Mouse (Mus musculus) MEL (cell line): ENCODE measurements around the gene Cacna1b. TPM values are rescaled to one million over a fixed set of nuclear protein-coding genes. Genes with fewer than 3 reads are reported as not detected.
A peak's percentile ranks its signal among the peaks of the same experiment; 100 is the strongest.

Experiments
- DNase-seq: peaks from one replicate; pipeline ENCODE4 v3.0.0; 2011; ENCODE audit warnings: low read depth, low spot score
- H3K27ac ChIP-seq: 2 replicates; pipeline ENCODE4 v1.5.1; 2012; ENCODE audit warnings: low read depth, mild to moderate bottlenecking, control low read depth, low read length, moderate library complexity; ENCODE audit not compliant: control insufficient read depth
- H3K27me3 ChIP-seq, 2 experiments: fragments of 150-350 bp in 1 of 2; sonication (generic) in 1 of 2; 2 replicates each; pipeline ENCODE4 v1.6.1; 2012; ENCODE audit warnings: low read length in 2 of 2, mild to moderate bottlenecking in 2 of 2, improper control_type of control experiment in 1 of 2, moderate library complexity in 1 of 2; ENCODE audit not compliant: insufficient read depth in 2 of 2, control insufficient read depth in 1 of 2
- H3K36me3 ChIP-seq, 2 experiments: 2 replicates each; pipeline ENCODE4 v1.6.1; 2012 to 2014; ENCODE audit warnings: low read length in 2 of 2, improper control_type of control experiment in 1 of 2, inconsistent platforms in 1 of 2, mild to moderate bottlenecking in 1 of 2; ENCODE audit not compliant: insufficient read depth in 2 of 2, control insufficient read depth in 1 of 2
- H3K4me1 ChIP-seq, 2 experiments: fragments of 150-350 bp in 1 of 2; sonication (generic) in 1 of 2; 2 replicates each; pipeline ENCODE4 v1.6.1; 2012; ENCODE audit warnings: low read length in 2 of 2, improper control_type of control experiment in 1 of 2, mild to moderate bottlenecking in 1 of 2; ENCODE audit not compliant: insufficient read depth in 2 of 2, control insufficient read depth in 1 of 2
- H3K4me3 ChIP-seq, 2 experiments: fragments of 150-350 bp in 1 of 2; sonication (generic) in 1 of 2; 2 replicates each; pipeline ENCODE4 v1.5.1; 2012; ENCODE audit warnings: low read depth in 2 of 2, low read length in 2 of 2, mild to moderate bottlenecking in 2 of 2, moderate library complexity in 2 of 2, control low read depth in 1 of 2, improper control_type of control experiment in 1 of 2; ENCODE audit not compliant: control insufficient read depth in 1 of 2, insufficient read depth in 1 of 2
- H3K79me2 ChIP-seq: 2 replicates; pipeline ENCODE4 v1.6.1; 2012; ENCODE audit warnings: mild to moderate bottlenecking, low read length, moderate library complexity; ENCODE audit not compliant: control insufficient read depth, poor library complexity, insufficient read depth
- H3K9ac ChIP-seq: 2 replicates; pipeline ENCODE4 v1.6.1; 2012; ENCODE audit warnings: low read depth, mild to moderate bottlenecking, control low read depth, low read length, moderate library complexity; ENCODE audit not compliant: control insufficient read depth, poor library complexity, severe bottlenecking
- H3K9me3 ChIP-seq: fragments of 150-350 bp; sonication (generic); replicated peaks from 2 replicates; pipeline ENCODE4 v1.6.1; 2012; ENCODE audit warnings: mild to moderate bottlenecking, low read length, improper control_type of control experiment, moderate library complexity; ENCODE audit not compliant: insufficient read depth
- CHD2 ChIP-seq: IDR thresholded peaks from 2 replicates; pipeline ENCODE4 v1.6.1; 2011; ENCODE audit warnings: low read length, improper control_type of control experiment
- CTCF ChIP-seq, 3 experiments: IDR thresholded peaks in 2 of 3; conservative IDR thresholded peaks in 1 of 3; 2 replicates each; pipeline ENCODE4 v1.5.1; 2011 to 2012; ENCODE audit warnings: low read length in 3 of 3, low read depth in 2 of 3, mild to moderate bottlenecking in 2 of 3, improper control_type of control experiment in 1 of 3, inconsistent platforms in 1 of 3, mixed read lengths in 1 of 3, moderate library complexity in 1 of 3; ENCODE audit not compliant: control insufficient read depth in 1 of 3, insufficient read depth in 1 of 3, poor library complexity in 1 of 3, severe bottlenecking in 1 of 3
- E2F4 ChIP-seq: IDR thresholded peaks from 2 replicates; pipeline ENCODE4 v1.6.1; 2011; ENCODE audit warnings: low read depth, low read length, improper control_type of control experiment, borderline replicate concordance
- EP300 ChIP-seq, 2 experiments: IDR thresholded peaks; 2 replicates each; pipeline ENCODE4 v1.6.1; 2011; ENCODE audit warnings: improper control_type of control experiment in 2 of 2, low read length in 2 of 2, low read depth in 1 of 2, mild to moderate bottlenecking in 1 of 2
- GATA1 ChIP-seq: IDR thresholded peaks from 2 replicates; pipeline ENCODE4 v1.6.1; 2011; ENCODE audit warnings: low read depth, low read length, improper control_type of control experiment
- HCFC1 ChIP-seq: IDR thresholded peaks from 2 replicates; pipeline ENCODE4 v1.6.1; 2012; ENCODE audit warnings: low read depth, mild to moderate bottlenecking, inconsistent platforms, low read length, improper control_type of control experiment, moderate library complexity
- MAZ ChIP-seq: IDR thresholded peaks from 2 replicates; pipeline ENCODE4 v1.6.1; 2012; ENCODE audit warnings: low read depth, mild to moderate bottlenecking, inconsistent platforms, low read length, improper control_type of control experiment
- MEF2A ChIP-seq: IDR thresholded peaks from 2 replicates; pipeline ENCODE4 v1.6.1; 2014; ENCODE audit warnings: low read depth, mild to moderate bottlenecking, inconsistent platforms, low read length, improper control_type of control experiment; ENCODE audit not compliant: poor library complexity, insufficient replicate concordance, severe bottlenecking; ENCODE audit errors: extremely low read depth
- NRF1 ChIP-seq: IDR thresholded peaks from 2 replicates; pipeline ENCODE4 v1.6.1; 2014; ENCODE audit warnings: low read depth, mild to moderate bottlenecking, inconsistent platforms, low read length, improper control_type of control experiment, moderate library complexity; ENCODE audit not compliant: poor library complexity, insufficient read depth, severe bottlenecking
- RAD21 ChIP-seq: IDR thresholded peaks from 2 replicates; pipeline ENCODE4 v1.6.1; 2011; ENCODE audit warnings: mild to moderate bottlenecking, low read depth, low read length, improper control_type of control experiment
- RCOR1 ChIP-seq: IDR thresholded peaks from 2 replicates; pipeline ENCODE4 v1.6.1; 2012; ENCODE audit warnings: low read depth, mild to moderate bottlenecking, inconsistent platforms, low read length, improper control_type of control experiment
- USF1 ChIP-seq: IDR thresholded peaks from 2 replicates; pipeline ENCODE4 v1.6.1; 2014; ENCODE audit warnings: low read depth, mild to moderate bottlenecking, inconsistent platforms, low read length, improper control_type of control experiment, moderate library complexity
- ZC3H11A ChIP-seq: IDR thresholded peaks from 2 replicates; pipeline ENCODE4 v1.6.1; 2012; ENCODE audit warnings: low read depth, mild to moderate bottlenecking, inconsistent platforms, low read length, improper control_type of control experiment
- polyA plus RNA-seq, 2 experiments: library from polyadenylated mRNA; stranded (reverse) in 1 of 2; unstranded in 1 of 2; fragments of >175 nt in 1 of 2; fragments of >200 nt in 1 of 2; gene quantifications; 2 replicates each; pipeline versions ENCODE4 v1.2.1 to v1.2.4; 2012; ENCODE audit warnings: low replicate concordance in 2 of 2, low read depth in 1 of 2; ENCODE audit not compliant: insufficient read length in 2 of 2, insufficient read depth in 1 of 2, missing spikeins in 1 of 2
- total RNA-seq: library from RNA; depleted of rRNA; stranded (reverse); fragments of 300-350 nt; gene quantifications from 2 replicates; pipeline ENCODE4 v1.2.3, GENCODE M21; 2012

Gene Cacna1b
- total and polyA plus RNA-seq, 3 experiments, result not detected

- Histone ChIP-seq H3K4me3 (no peak overlapping the region), H3K4me1 (no peaks in the 10 kb centered on the region), H3K36me3 (no peaks in the 10 kb centered on the region), H3K9ac (no peak overlapping the region), H3K27ac (no peak overlapping the region), H3K79me2 (no peaks in the 10 kb centered on the region), H3K9me3 (no peaks in the 10 kb centered on the region), H3K27me3 (peaks cover 0 to 1% of the 10 kb centered on the region in 2 experiments; a peak in 2 of 4 replicates)
- no peak for DNase-seq
- TF ChIP-seq RAD21 (no peak), CTCF (IDR thresholded peaks at IDR 0.05 in 2 of 3, conservative IDR thresholded peaks at IDR 0.05 in 1 of 3; ENCODE audit: control insufficient read depth in 1 of 3, insufficient read depth in 1 of 3, low read depth in 2 of 3, low read length in 3 of 3, poor library complexity in 1 of 3, severe bottlenecking in 1 of 3) (peak in 2 of 3 experiments; percentile 17 to 19; a peak in 3 of 6 replicates)
Observed at GRCm38 (mm10) chr2:24774832-24775231, 11.9 kb upstream of the Cacna1b start.

- no peaks in the 10 kb centered on the region for H3K4me1 ChIP-seq
- no peaks in the 10 kb centered on the region for H3K9me3 ChIP-seq
- TF ChIP-seq NRF1, result no peak
- H3K79me2 ChIP-seq, result no peaks in the 10 kb centered on the region
- no peak overlapping the region for H3K4me3 ChIP-seq
- no peak overlapping the region for H3K9ac ChIP-seq
- no peak overlapping the region for H3K27ac ChIP-seq
- DNase-seq, result no peak
- H3K27me3 ChIP-seq, result no peaks in the 10 kb centered on the region
- no peaks in the 10 kb centered on the region for H3K36me3 ChIP-seq
Observed at GRCm38 (mm10) chr2:24770861-24771260, 7.9 kb upstream of the Cacna1b start.

- H3K9me3 ChIP-seq, result no peaks in the 10 kb centered on the region
- no peak overlapping the region for H3K4me3 ChIP-seq
- H3K27ac ChIP-seq, result no peak overlapping the region
- H3K9ac ChIP-seq, result no peak overlapping the region
- no peak for TF ChIP-seq CHD2
- TF ChIP-seq RCOR1, result no peak
- no peak for TF ChIP-seq GATA1
- H3K79me2 ChIP-seq, result no peaks in the 10 kb centered on the region
- no peaks in the 10 kb centered on the region for H3K27me3 ChIP-seq
- H3K4me1 ChIP-seq, result no peaks in the 10 kb centered on the region
- no peak for DNase-seq
- H3K36me3 ChIP-seq, result no peaks in the 10 kb centered on the region
Observed at GRCm38 (mm10) chr2:24762446-24762960, 449 bp downstream of the Cacna1b start.

GRCm38 (mm10) chr2:24761923-24762445, 968 bp downstream of the Cacna1b start:
- DNase-seq, result peak; percentile 9
- no peaks in the 10 kb centered on the region for H3K27me3 ChIP-seq
- TF ChIP-seq CHD2 (no peak), EP300 (IDR thresholded peaks at IDR 0.05; ENCODE audit: low read depth in 1 of 2, low read length in 2 of 2) (no peak), MEF2A (no peak), GATA1 (no peak), E2F4 (no peak), RAD21 (no peak), MAZ (no peak), ZC3H11A (no peak), NRF1 (no peak), HCFC1 (no peak), USF1 (no peak)
- no peak overlapping the region for H3K4me3 ChIP-seq
- no peaks in the 10 kb centered on the region for H3K9me3 ChIP-seq
- no peaks in the 10 kb centered on the region for H3K79me2 ChIP-seq
- H3K9ac ChIP-seq, result no peak overlapping the region
- no peaks in the 10 kb centered on the region for H3K36me3 ChIP-seq
- H3K4me1 ChIP-seq, result no peaks in the 10 kb centered on the region
- no peak overlapping the region for H3K27ac ChIP-seq
